Mouse (Mus musculus) lung, postnatal 0 days (tissue): ENCODE measurements at regions not wholly inside any gene's neighbourhood (a gene's known extent, or its start where the extent isn't known, plus 50 kb on each side); places are given as distances from the start of the nearest gene placed in this dataset.

ENCODE experiments used
- ATAC-seq: fragments of 200-750 bp; cut with Nextera tagmentation; 2 replicates; pipeline ENCODE4 v1.8.0; 2017; ENCODE audit warnings: moderate library complexity
- DNase-seq: peaks from one replicate; pipeline ENCODE4 v3.0.0-alpha.2; 2016; ENCODE audit warnings: low spot score
- H3K27ac ChIP-seq: fragments of 300-500 bp; sonication (generic); 2 replicates; pipeline ENCODE4 v1.5.1; 2014; ENCODE audit warnings: antibody characterized with exemption, mild to moderate bottlenecking, low read length, mixed read lengths
- H3K27me3 ChIP-seq: fragments of 300-500 bp; sonication (generic); replicated peaks from 2 replicates; pipeline ENCODE4 v1.6.1; 2014; ENCODE audit warnings: low read length, mixed read lengths; ENCODE audit not compliant: insufficient read depth
- H3K36me3 ChIP-seq: fragments of 300-500 bp; sonication (generic); 2 replicates; pipeline ENCODE4 v1.6.1; 2014; ENCODE audit warnings: low read length, mixed read lengths; ENCODE audit not compliant: insufficient read depth
- H3K4me1 ChIP-seq: fragments of 300-500 bp; sonication (generic); 2 replicates; pipeline ENCODE4 v1.6.1; 2014; ENCODE audit warnings: antibody characterized with exemption, low read depth, low read length, mixed read lengths; ENCODE audit not compliant: insufficient read depth
- H3K4me2 ChIP-seq: fragments of 300-500 bp; sonication (generic); replicated peaks from 2 replicates; pipeline ENCODE4 v1.6.1; 2014; ENCODE audit warnings: low read depth, mild to moderate bottlenecking, low read length, moderate library complexity, mixed read lengths
- H3K4me3 ChIP-seq: fragments of 300-500 bp; sonication (generic); 2 replicates; pipeline ENCODE4 v1.5.1; 2014; ENCODE audit warnings: low read depth, low read length
- H3K9ac ChIP-seq: fragments of 300-500 bp; sonication (generic); replicated peaks from 2 replicates; pipeline ENCODE4 v1.6.1; 2014; ENCODE audit warnings: low read depth, mild to moderate bottlenecking
- H3K9me3 ChIP-seq: fragments of 300-500 bp; sonication (generic); 2 replicates; pipeline ENCODE4 v1.6.1; 2016; ENCODE audit warnings: low read length, mixed read lengths
- CTCF ChIP-seq: IDR thresholded peaks from 2 replicates; pipeline ENCODE4 v1.5.1; 2016; ENCODE audit warnings: antibody characterized with exemption, mild to moderate bottlenecking
- EP300 ChIP-seq: IDR thresholded peaks from 2 replicates; pipeline ENCODE4 v1.6.1; 2016; ENCODE audit warnings: antibody characterized with exemption, mild to moderate bottlenecking, control low read depth
- WGBS: fragments of 180-500 bp; shearing (Covaris S2); extraction: QIAGEN DNeasy Blood & Tissue Kit; methylation state at CpG from one replicate; pipeline ENCODE4 v1.1.7; 2014; 5-methylcytosine and 5-hydroxymethylcytosine counted together

DNA sequence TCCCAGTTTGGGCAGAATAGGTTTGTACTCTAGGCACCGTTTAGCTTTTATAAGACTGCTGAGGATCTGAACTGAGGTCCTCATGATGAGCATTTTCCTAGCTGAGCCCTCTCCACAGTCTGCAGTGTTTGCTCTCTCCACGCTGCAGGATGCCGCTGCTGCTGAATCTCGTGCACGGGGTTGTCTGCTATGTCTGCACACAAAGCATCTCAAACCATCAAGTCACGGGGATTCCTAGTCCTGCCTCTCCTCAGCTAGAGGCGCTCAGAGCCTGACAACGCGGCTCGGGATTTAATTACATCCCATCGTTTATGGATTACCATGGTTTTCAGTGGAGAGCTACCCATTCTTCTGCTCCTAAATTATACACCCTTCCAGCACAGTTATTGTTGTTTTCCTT, 175.6 kb downstream of the Rnf144b start:
- H3K27me3 ChIP-seq: no peaks in the 10 kb centered on the region
- no peak overlapping the region for H3K4me2 ChIP-seq
- no peak overlapping the region for H3K27ac ChIP-seq
- no peaks in the 10 kb centered on the region for H3K4me1 ChIP-seq
- no peak for ATAC-seq
- H3K4me3 ChIP-seq: no peak overlapping the region
- no peaks in the 10 kb centered on the region for H3K36me3 ChIP-seq
- 56% methylated on average over 11 of the region's 11 CpGs for WGBS
- H3K9ac ChIP-seq: no peak overlapping the region
- DNase-seq: no peak
- TF ChIP-seq EP300 (no peak), CTCF (no peak)
- no peaks in the 10 kb centered on the region for H3K9me3 ChIP-seq

- no peaks in the 10 kb centered on the region for H3K4me1 ChIP-seq
- no peak overlapping the region for H3K4me2 ChIP-seq
- TF ChIP-seq EP300: no peak
- no peak for TF ChIP-seq CTCF
- H3K4me3 ChIP-seq: no peak overlapping the region
- WGBS: 64% methylated on average over 2 of the region's 2 CpGs
- H3K27ac ChIP-seq: no peak overlapping the region
- H3K27me3 ChIP-seq: no peaks in the 10 kb centered on the region; the same call in 1 of the 2 replicates
- no peak for DNase-seq
- H3K36me3 ChIP-seq: no peaks in the 10 kb centered on the region
- no peak for ATAC-seq
- H3K9ac ChIP-seq: no peak overlapping the region
- H3K9me3 ChIP-seq: no peaks in the 10 kb centered on the region
Measured at GRCm38 (mm10) chr13:47300486-47300885, 178.0 kb downstream of the Rnf144b start.

DNA sequence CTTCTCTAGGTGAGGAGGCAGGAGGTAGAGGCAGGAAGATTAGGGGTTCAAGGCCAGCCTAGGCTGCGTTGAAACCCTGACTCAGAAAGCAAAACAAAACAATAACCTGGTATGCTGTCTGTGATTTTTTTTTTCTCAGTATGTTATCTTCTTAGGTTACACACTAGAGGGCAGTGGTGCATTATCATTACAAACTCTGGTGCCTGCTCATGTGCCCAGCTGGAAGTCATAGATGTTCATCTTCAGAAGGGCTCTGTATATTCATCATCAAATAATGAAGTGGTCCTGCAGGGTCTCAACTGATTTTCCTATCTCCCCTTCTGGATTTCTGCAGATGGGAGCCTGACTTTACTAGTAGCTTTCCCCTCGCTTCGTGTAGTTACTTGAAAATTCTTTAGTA, 178.6 kb downstream of the Rnf144b start:
- no peak for ATAC-seq
- WGBS: 48% methylated on average over 3 of the region's 3 CpGs

DNA sequence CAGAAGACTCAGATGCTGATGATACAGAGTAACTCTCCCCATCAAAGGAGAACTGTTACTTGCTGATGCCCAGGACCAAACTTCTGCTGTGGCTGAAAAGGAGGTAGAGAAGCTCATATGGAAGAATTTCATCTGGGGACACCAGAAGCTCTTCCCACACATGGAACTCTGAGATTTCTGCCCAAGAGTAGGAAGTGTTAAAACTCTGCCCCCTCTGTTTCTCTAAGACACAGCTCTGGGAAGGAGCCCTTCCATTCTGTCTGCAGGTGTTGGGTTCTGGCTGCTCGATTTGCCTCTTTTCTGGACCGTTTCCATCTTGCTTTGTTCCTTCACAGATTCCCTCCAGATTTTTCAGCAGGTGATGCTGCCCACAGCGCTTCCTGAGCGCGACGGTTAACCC, 187.0 kb downstream of the Rnf144b start:
- H3K4me3 ChIP-seq: no peak overlapping the region
- no peaks in the 10 kb centered on the region for H3K4me1 ChIP-seq
- DNase-seq (no peak), ATAC-seq (no peak)
- WGBS: 86% methylated on average over 6 of the region's 6 CpGs
- no peak overlapping the region for H3K9ac ChIP-seq
- H3K27ac ChIP-seq: no peak overlapping the region
- no peaks in the 10 kb centered on the region; the same call in 1 of the 2 replicates for H3K27me3 ChIP-seq
- no peak overlapping the region for H3K4me2 ChIP-seq
- no peaks in the 10 kb centered on the region for H3K36me3 ChIP-seq
- TF ChIP-seq EP300: no peak
- TF ChIP-seq CTCF: no peak
- H3K9me3 ChIP-seq: no peaks in the 10 kb centered on the region

More for the DNA sequence above, 178.6 kb downstream of the Rnf144b start:
- no peak overlapping the region for H3K9ac ChIP-seq
- H3K9me3 ChIP-seq: no peaks in the 10 kb centered on the region
- TF ChIP-seq CTCF (peak; percentile 62), EP300 (no peak)
- no peaks in the 10 kb centered on the region; the same call in 1 of the 2 replicates for H3K27me3 ChIP-seq
- DNase-seq: peak; percentile 67
- H3K4me2 ChIP-seq: no peak overlapping the region
- H3K4me1 ChIP-seq: no peaks in the 10 kb centered on the region
- H3K36me3 ChIP-seq: no peaks in the 10 kb centered on the region
- no peak overlapping the region for H3K4me3 ChIP-seq
- H3K27ac ChIP-seq: no peak overlapping the region

- TF ChIP-seq EP300: no peak
- no peak for TF ChIP-seq CTCF
- Histone ChIP-seq H3K9me3 (no peaks in the 10 kb centered on the region), H3K4me1 (no peaks in the 10 kb centered on the region), H3K4me2 (no peak overlapping the region), H3K27ac (no peak overlapping the region), H3K4me3 (no peak overlapping the region), H3K9ac (no peak overlapping the region), H3K36me3 (no peaks in the 10 kb centered on the region), H3K27me3 (no peaks in the 10 kb centered on the region)
- DNase-seq (no peak), ATAC-seq (no peak)
- WGBS: 37% methylated on average over 7 of the region's 7 CpGs
Measured at GRCm38 (mm10) chr13:47310751-47311202, 188.3 kb downstream of the Rnf144b start.

DNA sequence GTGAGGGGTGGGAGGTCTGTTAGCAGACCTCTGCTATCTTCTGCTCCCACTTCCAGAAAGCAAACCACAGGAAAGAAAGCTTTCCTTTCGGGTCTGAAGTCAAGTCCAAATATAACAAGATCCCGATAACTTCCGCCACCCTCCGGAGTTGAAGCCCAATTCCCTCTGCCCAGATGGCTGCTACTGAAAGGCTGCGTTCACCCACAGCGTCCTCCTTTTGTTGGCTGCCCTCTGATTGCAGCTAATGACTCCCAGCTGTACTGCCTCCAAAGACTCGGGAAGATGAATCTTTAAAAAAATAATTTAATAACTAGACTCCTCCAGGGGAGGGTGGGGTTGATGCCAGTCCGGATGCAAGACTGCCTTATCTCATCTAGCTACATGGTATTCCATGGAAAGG, 197.1 kb downstream of the Rnf144b start:
- DNase-seq: no peak
- TF ChIP-seq EP300 (no peak), CTCF (no peak)
- H3K27ac ChIP-seq: no peak overlapping the region
- no peak overlapping the region for H3K4me2 ChIP-seq
- H3K4me3 ChIP-seq: no peak overlapping the region
- no peaks in the 10 kb centered on the region for H3K36me3 ChIP-seq
- no peak for ATAC-seq
- no peak overlapping the region for H3K9ac ChIP-seq
- no peaks in the 10 kb centered on the region for H3K27me3 ChIP-seq
- H3K4me1 ChIP-seq: no peaks in the 10 kb centered on the region
- WGBS: 47% methylated on average over 8 of the region's 8 CpGs
- H3K9me3 ChIP-seq: no peaks in the 10 kb centered on the region

DNA sequence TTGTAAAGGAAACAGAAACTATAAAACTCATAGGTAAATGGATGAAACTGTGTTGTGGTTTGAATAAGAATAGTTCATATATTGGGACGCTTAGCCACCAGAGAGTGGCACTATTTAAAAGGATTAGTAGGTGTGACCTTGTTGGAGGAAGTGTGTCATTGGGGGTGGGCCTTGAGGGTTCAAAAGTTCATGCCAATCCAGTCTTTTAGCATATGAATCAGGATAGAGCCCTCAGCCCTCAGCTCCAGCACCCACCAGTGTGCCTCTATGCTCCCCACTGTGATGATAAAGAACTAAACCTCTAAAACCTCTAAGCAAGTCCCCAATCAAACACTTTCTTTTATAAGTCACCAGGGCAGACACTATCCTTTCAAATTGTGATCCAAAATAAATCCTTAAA, 199.4 kb downstream of the Rnf144b start:
- ATAC-seq (no peak), DNase-seq (no peak)
- no peaks in the 10 kb centered on the region for H3K36me3 ChIP-seq
- no peak overlapping the region for H3K9ac ChIP-seq
- H3K9me3 ChIP-seq: no peaks in the 10 kb centered on the region
- 73% methylated on average over 1 of the region's 1 CpGs for WGBS
- H3K4me3 ChIP-seq: no peak overlapping the region
- no peak overlapping the region for H3K4me2 ChIP-seq
- no peaks in the 10 kb centered on the region for H3K27me3 ChIP-seq
- TF ChIP-seq CTCF (no peak), EP300 (no peak)
- no peaks in the 10 kb centered on the region for H3K4me1 ChIP-seq
- H3K27ac ChIP-seq: no peak overlapping the region
